Mouse (Mus musculus): Measurements from ENCODE around the gene Manbal. TPM values are rescaled to one million over a fixed set of nuclear protein-coding genes. Genes with fewer than 3 reads are reported as not detected.
"Not testable (repeated sequence)": the region's sequence is repeated elsewhere in the genome, so short reads cannot be mapped to it uniquely, and the experiment has no call there.

The Manbal gene
- polyA plus RNA-seq, 1 experiment from 2014 or later: 36.3 TPM

DNA sequence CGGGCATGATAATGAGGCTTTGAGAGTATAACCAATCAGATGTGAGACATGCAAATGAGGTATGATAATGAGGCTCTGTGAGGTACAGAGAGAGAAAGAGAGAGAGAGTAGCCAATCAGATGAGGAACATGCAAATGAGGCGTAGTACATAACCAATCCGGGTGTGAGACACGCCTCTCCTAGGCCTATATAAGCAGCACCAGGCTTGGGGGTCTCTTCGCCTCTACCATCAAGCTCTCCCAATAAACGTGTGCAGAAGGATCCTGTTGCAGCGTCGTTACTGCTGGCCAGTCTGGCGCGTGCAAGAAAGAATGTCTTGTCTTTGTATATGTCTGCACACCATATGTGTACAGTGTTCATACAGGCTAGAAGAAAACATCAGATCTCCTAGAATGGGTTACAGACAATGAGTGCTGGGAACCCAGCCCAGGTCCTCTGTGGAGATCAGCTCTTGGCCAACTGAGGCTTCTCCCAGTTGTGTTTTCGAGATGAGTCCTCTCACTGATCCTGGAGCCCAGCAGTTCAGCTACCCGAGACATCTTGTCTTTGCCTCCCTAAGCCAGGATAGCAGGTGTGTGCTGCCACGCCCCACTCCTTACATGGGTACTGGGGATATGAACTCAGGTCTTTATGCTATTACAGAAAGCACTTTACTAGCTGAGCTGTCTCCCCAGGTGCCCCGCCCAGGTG lies 21.7 kb downstream of the Manbal start:
- 96% methylated on average over 14 of the region's 14 CpGs for WGBS
- not testable (repeated sequence) for H3K4me3 ChIP-seq (ENCODE audit: control insufficient read depth in 1 of 2, insufficient read depth in 1 of 2, low read depth in 1 of 2, low read length in 2 of 2); H3K27ac ChIP-seq (replicated peaks in 1 of 2; ENCODE audit: control insufficient read depth in 1 of 2, insufficient read depth in 1 of 2, low read depth in 2 of 2, low read length in 2 of 2); H3K27me3 ChIP-seq (ENCODE audit: control insufficient read depth, insufficient read depth, low read length); H3K4me2 ChIP-seq (ENCODE audit: low read length); H3K4me1 ChIP-seq (ENCODE audit: control insufficient read depth in 2 of 2, insufficient read depth in 2 of 2, low read length in 2 of 2); H3K9ac ChIP-seq (ENCODE audit: low read length); H3K9me3 ChIP-seq (ENCODE audit: control insufficient read depth, low read length); ATAC-seq (ENCODE audit: insufficient number of reproducible peaks, insufficient read depth, low FRiP score, low read depth)
- H3K36me3 ChIP-seq (ENCODE audit: control insufficient read depth, insufficient read depth, low read length): peaks cover 21% of the 10 kb centered on the region

DNA sequence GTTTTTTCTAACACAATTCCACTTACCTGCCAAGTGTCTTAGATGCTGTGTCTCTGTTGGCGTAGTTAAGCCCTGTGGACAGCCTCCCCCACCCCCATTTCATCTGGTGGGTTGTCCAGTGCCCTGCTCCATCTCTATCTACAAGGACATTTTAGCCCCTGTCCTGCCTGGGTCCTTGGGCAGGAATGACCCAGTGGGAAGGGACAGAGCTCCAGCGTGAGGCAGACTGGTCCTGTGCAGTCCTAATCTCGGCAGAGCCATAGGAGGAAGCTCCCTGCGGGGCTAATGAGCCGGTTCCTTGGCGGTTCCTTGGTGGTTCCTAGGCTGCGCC lies 22.2 kb downstream of the Manbal start:
- Histone ChIP-seq H3K27ac (replicated peaks in 1 of 2; ENCODE audit: control insufficient read depth in 1 of 2, insufficient read depth in 1 of 2, low read depth in 2 of 2, low read length in 2 of 2) (no peak overlapping the region), H3K4me3 (ENCODE audit: control insufficient read depth in 1 of 2, insufficient read depth in 1 of 2, low read depth in 1 of 2, low read length in 2 of 2) (no peak overlapping the region), H3K9me3 (ENCODE audit: control insufficient read depth, low read length) (no peaks in the 10 kb centered on the region), H3K27me3 (ENCODE audit: control insufficient read depth, insufficient read depth, low read length) (no peaks in the 10 kb centered on the region), H3K36me3 (ENCODE audit: control insufficient read depth, insufficient read depth, low read length) (peaks cover 15% of the 10 kb centered on the region), H3K4me2 (ENCODE audit: low read length) (no peak overlapping the region), H3K4me1 (ENCODE audit: control insufficient read depth in 2 of 2, insufficient read depth in 2 of 2, low read length in 2 of 2) (peaks cover 0 to 5% of the 10 kb centered on the region in 2 experiments; a peak in 1 of 4 replicates), H3K9ac (ENCODE audit: low read length) (no peak overlapping the region)
- ATAC-seq (ENCODE audit: insufficient number of reproducible peaks, insufficient read depth, low FRiP score, low read depth): no peak
- WGBS: 87% methylated on average over 7 of the region's 7 CpGs

DNA sequence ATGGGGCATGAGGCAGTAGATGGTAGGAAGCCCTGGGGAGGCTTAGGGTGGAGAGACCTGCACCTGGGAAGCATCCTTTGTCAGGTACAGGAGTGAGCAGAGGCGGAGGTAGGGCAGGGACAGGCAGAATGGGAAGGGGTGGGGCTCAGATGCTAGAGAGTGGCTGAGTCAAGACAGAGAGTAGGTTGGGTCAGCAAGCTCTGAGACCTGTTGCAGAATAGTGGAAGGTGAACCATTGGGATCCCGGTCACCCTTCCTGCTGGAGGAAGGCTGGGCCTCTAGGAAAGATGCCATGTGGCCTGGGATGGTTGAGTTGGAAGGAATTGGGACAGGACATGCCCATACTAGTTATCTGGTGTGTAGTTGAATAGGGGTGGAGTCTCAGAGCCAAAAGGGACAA lies 24.9 kb downstream of the Manbal start:
- no peak overlapping the region for H3K9ac ChIP-seq (ENCODE audit: low read length)
- ATAC-seq (ENCODE audit: insufficient number of reproducible peaks, insufficient read depth, low FRiP score, low read depth): no peak
- peaks cover 25% of the 10 kb centered on the region for H3K36me3 ChIP-seq (ENCODE audit: control insufficient read depth, insufficient read depth, low read length)
- H3K27me3 ChIP-seq (ENCODE audit: control insufficient read depth, insufficient read depth, low read length): no peaks in the 10 kb centered on the region
- H3K4me3 ChIP-seq (ENCODE audit: control insufficient read depth in 1 of 2, insufficient read depth in 1 of 2, low read depth in 1 of 2, low read length in 2 of 2): no peak overlapping the region
- H3K9me3 ChIP-seq (ENCODE audit: control insufficient read depth, low read length): no peaks in the 10 kb centered on the region
- no peak overlapping the region for H3K4me2 ChIP-seq (ENCODE audit: low read length)
- no peak overlapping the region for H3K27ac ChIP-seq (replicated peaks in 1 of 2; ENCODE audit: control insufficient read depth in 1 of 2, insufficient read depth in 1 of 2, low read depth in 2 of 2, low read length in 2 of 2)
- WGBS: 91% methylated on average over 2 of the region's 2 CpGs
- H3K4me1 ChIP-seq (ENCODE audit: control insufficient read depth in 2 of 2, insufficient read depth in 2 of 2, low read length in 2 of 2): no peaks in the 10 kb centered on the region

DNA sequence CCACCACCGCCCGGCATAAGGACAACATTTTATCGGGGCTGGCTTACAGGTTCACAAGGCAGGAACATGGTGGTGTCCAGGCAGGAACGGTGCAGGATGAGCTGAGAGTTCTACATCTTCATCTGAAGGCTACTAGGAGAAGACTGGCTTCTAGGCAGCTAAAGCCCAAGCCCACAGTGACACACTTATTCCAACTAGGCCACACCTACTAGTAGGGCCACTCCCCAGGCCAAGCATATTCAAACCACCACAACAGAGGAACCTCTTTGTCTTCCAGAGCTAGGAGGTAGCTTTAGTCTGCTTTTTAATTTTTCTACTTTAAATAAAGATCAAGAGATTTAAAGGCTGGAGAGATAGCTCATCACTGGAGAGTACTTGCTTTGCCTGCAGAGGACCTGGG lies 26.2 kb downstream of the Manbal start:
- Histone ChIP-seq H3K36me3 (ENCODE audit: control insufficient read depth, insufficient read depth, low read length) (peaks cover 36% of the 10 kb centered on the region), H3K4me1 (ENCODE audit: control insufficient read depth in 2 of 2, insufficient read depth in 2 of 2, low read length in 2 of 2) (no peaks in the 10 kb centered on the region), H3K27ac (replicated peaks in 1 of 2; ENCODE audit: control insufficient read depth in 1 of 2, insufficient read depth in 1 of 2, low read depth in 2 of 2, low read length in 2 of 2) (no peak overlapping the region), H3K4me2 (ENCODE audit: low read length) (no peak overlapping the region), H3K27me3 (ENCODE audit: control insufficient read depth, insufficient read depth, low read length) (no peaks in the 10 kb centered on the region), H3K9me3 (ENCODE audit: control insufficient read depth, low read length) (peaks cover 3% of the 10 kb centered on the region; the same call in 1 of the 2 replicates), H3K9ac (ENCODE audit: low read length) (no peak overlapping the region), H3K4me3 (ENCODE audit: control insufficient read depth in 1 of 2, insufficient read depth in 1 of 2, low read depth in 1 of 2, low read length in 2 of 2) (no peak overlapping the region)
- WGBS: 96% methylated on average over 4 of the region's 4 CpGs
- no peak for ATAC-seq (ENCODE audit: insufficient number of reproducible peaks, insufficient read depth, low FRiP score, low read depth)

DNA sequence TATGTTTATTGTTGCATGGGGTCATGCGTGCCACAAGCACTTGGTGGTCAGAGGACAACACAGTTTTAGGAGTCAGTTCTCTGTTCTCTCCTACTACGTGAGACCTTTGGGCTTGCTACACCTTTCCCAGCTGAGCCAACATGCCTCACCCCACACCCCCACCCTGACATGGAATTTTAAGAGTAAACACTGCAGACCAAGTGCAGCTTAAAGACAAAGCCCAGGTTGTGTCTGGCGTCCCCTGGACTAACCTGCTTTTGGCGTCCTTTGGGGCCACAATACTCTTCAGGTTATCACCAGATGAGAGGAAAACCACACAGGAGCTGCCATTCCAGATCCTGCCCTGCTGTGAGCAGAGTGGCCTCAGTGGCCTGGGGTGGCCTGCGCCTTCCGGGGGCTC lies 27.5 kb downstream of the Manbal start:
- Histone ChIP-seq H3K27me3 (ENCODE audit: control insufficient read depth, insufficient read depth, low read length) (no peaks in the 10 kb centered on the region), H3K27ac (replicated peaks in 1 of 2; ENCODE audit: control insufficient read depth in 1 of 2, insufficient read depth in 1 of 2, low read depth in 2 of 2, low read length in 2 of 2) (no peak overlapping the region), H3K36me3 (ENCODE audit: control insufficient read depth, insufficient read depth, low read length) (peaks cover 37% of the 10 kb centered on the region), H3K4me3 (ENCODE audit: control insufficient read depth in 1 of 2, insufficient read depth in 1 of 2, low read depth in 1 of 2, low read length in 2 of 2) (no peak overlapping the region), H3K4me2 (ENCODE audit: low read length) (no peak overlapping the region), H3K4me1 (ENCODE audit: control insufficient read depth in 2 of 2, insufficient read depth in 2 of 2, low read length in 2 of 2) (no peaks in the 10 kb centered on the region), H3K9ac (ENCODE audit: low read length) (no peak overlapping the region), H3K9me3 (ENCODE audit: control insufficient read depth, low read length) (peaks cover 4% of the 10 kb centered on the region; the same call in 1 of the 2 replicates)
- WGBS: 54% methylated on average over 6 of the region's 6 CpGs
- no peak for ATAC-seq (ENCODE audit: insufficient number of reproducible peaks, insufficient read depth, low FRiP score, low read depth)

GRCm38 (mm10) chr2:157395371-157395770 lies 28.0 kb downstream of the Manbal start:
- Histone ChIP-seq H3K4me1 (ENCODE audit: control insufficient read depth in 2 of 2, insufficient read depth in 2 of 2, low read length in 2 of 2) (no peaks in the 10 kb centered on the region), H3K4me3 (ENCODE audit: control insufficient read depth in 1 of 2, insufficient read depth in 1 of 2, low read depth in 1 of 2, low read length in 2 of 2) (no peak overlapping the region), H3K4me2 (ENCODE audit: low read length) (no peak overlapping the region), H3K27ac (replicated peaks in 1 of 2; ENCODE audit: control insufficient read depth in 1 of 2, insufficient read depth in 1 of 2, low read depth in 2 of 2, low read length in 2 of 2) (0 out of 4 replicates have a peak overlapping the region, but pooled peaks of 1 of the 2 experiments have one; percentile 1), H3K36me3 (ENCODE audit: control insufficient read depth, insufficient read depth, low read length) (peaks cover 37% of the 10 kb centered on the region), H3K27me3 (ENCODE audit: control insufficient read depth, insufficient read depth, low read length) (no peaks in the 10 kb centered on the region), H3K9me3 (ENCODE audit: control insufficient read depth, low read length) (peaks cover 4% of the 10 kb centered on the region; the same call in 1 of the 2 replicates), H3K9ac (ENCODE audit: low read length) (no peak overlapping the region)
- WGBS: 69% methylated on average over 5 of the region's 5 CpGs
- ATAC-seq (ENCODE audit: insufficient number of reproducible peaks, insufficient read depth, low FRiP score, low read depth): no peak

- H3K9me3 ChIP-seq (ENCODE audit: control insufficient read depth, low read length): peaks cover 4% of the 10 kb centered on the region; the same call in 1 of the 2 replicates
- 0 out of 4 replicates have a peak overlapping the region, but pooled peaks of 1 of the 2 experiments have one; percentile 1 for H3K27ac ChIP-seq (replicated peaks in 1 of 2; ENCODE audit: control insufficient read depth in 1 of 2, insufficient read depth in 1 of 2, low read depth in 2 of 2, low read length in 2 of 2)
- WGBS: 65% methylated on average over 13 of the region's 13 CpGs
- ATAC-seq (ENCODE audit: insufficient number of reproducible peaks, insufficient read depth, low FRiP score, low read depth): no peak
- H3K4me1 ChIP-seq (ENCODE audit: control insufficient read depth in 2 of 2, insufficient read depth in 2 of 2, low read length in 2 of 2): no peaks in the 10 kb centered on the region
- no peak overlapping the region for H3K4me3 ChIP-seq (ENCODE audit: control insufficient read depth in 1 of 2, insufficient read depth in 1 of 2, low read depth in 1 of 2, low read length in 2 of 2)
- no peaks in the 10 kb centered on the region for H3K27me3 ChIP-seq (ENCODE audit: control insufficient read depth, insufficient read depth, low read length)
- no peak overlapping the region for H3K9ac ChIP-seq (ENCODE audit: low read length)
- no peak overlapping the region for H3K4me2 ChIP-seq (ENCODE audit: low read length)
- peaks cover 37% of the 10 kb centered on the region for H3K36me3 ChIP-seq (ENCODE audit: control insufficient read depth, insufficient read depth, low read length)
These were observed 28.6 kb downstream of the Manbal start for GRCm38 (mm10) chr2:157395960-157396359.

GRCm38 (mm10) chr2:157397376-157397775 lies 30.0 kb downstream of the Manbal start:
- no peak overlapping the region for H3K27ac ChIP-seq (replicated peaks in 1 of 2; ENCODE audit: control insufficient read depth in 1 of 2, insufficient read depth in 1 of 2, low read depth in 2 of 2, low read length in 2 of 2)
- no peak overlapping the region for H3K4me3 ChIP-seq (ENCODE audit: control insufficient read depth in 1 of 2, insufficient read depth in 1 of 2, low read depth in 1 of 2, low read length in 2 of 2)
- no peaks in the 10 kb centered on the region for H3K4me1 ChIP-seq (ENCODE audit: control insufficient read depth in 2 of 2, insufficient read depth in 2 of 2, low read length in 2 of 2)
- ATAC-seq (ENCODE audit: insufficient number of reproducible peaks, insufficient read depth, low FRiP score, low read depth): no peak
- peaks cover 34% of the 10 kb centered on the region for H3K36me3 ChIP-seq (ENCODE audit: control insufficient read depth, insufficient read depth, low read length)
- no peak overlapping the region for H3K4me2 ChIP-seq (ENCODE audit: low read length)
- no peaks in the 10 kb centered on the region for H3K27me3 ChIP-seq (ENCODE audit: control insufficient read depth, insufficient read depth, low read length)
- 71% methylated on average over 4 of the region's 4 CpGs for WGBS
- peaks cover 4% of the 10 kb centered on the region; the same call in 1 of the 2 replicates for H3K9me3 ChIP-seq (ENCODE audit: control insufficient read depth, low read length)
- no peak overlapping the region for H3K9ac ChIP-seq (ENCODE audit: low read length)
